Mouse (Mus musculus) cerebellum, adult 9-10 months (tissue): ENCODE results near the gene Efna3.

Experiments used
- DNase-seq: peaks from one replicate; pipeline ENCODE4 v3.0.0; 2022

Efna3 gene

GRCm38 (mm10) chr3:89337721-89338578 lies 15.2 kb upstream of the Efna3 start, which contains the start of gene Efna4:
Gene Efna4 (minus strand): TSS chr3:89338028.
- no peak for DNase-seq

GRCm38 (mm10) chr3:89337062-89337720 lies 14.4 kb upstream of the Efna3 start:
- no peak for DNase-seq

- DNase-seq: no peak
Measured at GRCm38 (mm10) chr3:89336529-89336928, 13.8 kb upstream of the Efna3 start.

- DNase-seq: no peak
Measured at GRCm38 (mm10) chr3:89333053-89333452, 10.3 kb upstream of the Efna3 start.

GRCm38 (mm10) chr3:89332476-89332875 lies 9.7 kb upstream of the Efna3 start:
- no peak for DNase-seq

GRCm38 (mm10) chr3:89332013-89332412 lies 9.2 kb upstream of the Efna3 start:
- no peak for DNase-seq

GRCm38 (mm10) chr3:89331561-89331960 lies 8.8 kb upstream of the Efna3 start:
- no peak for DNase-seq

GRCm38 (mm10) chr3:89330948-89331347 lies 8.2 kb upstream of the Efna3 start:
- DNase-seq: no peak

- DNase-seq: no peak
Measured at GRCm38 (mm10) chr3:89330346-89330745, 7.6 kb upstream of the Efna3 start.

GRCm38 (mm10) chr3:89328623-89329022 lies 5.9 kb upstream of the Efna3 start:
- no peak for DNase-seq

GRCm38 (mm10) chr3:89327371-89327870 lies 4.7 kb upstream of the Efna3 start:
- no peak for DNase-seq

- DNase-seq: no peak
Measured at GRCm38 (mm10) chr3:89325882-89326281, 3.1 kb upstream of the Efna3 start.

GRCm38 (mm10) chr3:89322131-89322500 lies 649 bp downstream of the Efna3 start:
- DNase-seq: no peak

- DNase-seq: no peak
Measured at GRCm38 (mm10) chr3:89321183-89322130, 1.3 kb downstream of the Efna3 start.

- DNase-seq: no peak
Measured at GRCm38 (mm10) chr3:89320581-89321182, 2.1 kb downstream of the Efna3 start.

- no peak for DNase-seq
Measured at GRCm38 (mm10) chr3:89319591-89320350, 3.0 kb downstream of the Efna3 start.

- DNase-seq: no peak
Measured at GRCm38 (mm10) chr3:89318971-89319590, 3.7 kb downstream of the Efna3 start.

- no peak for DNase-seq
Measured at GRCm38 (mm10) chr3:89318316-89318715, 4.4 kb downstream of the Efna3 start.

GRCm38 (mm10) chr3:89317246-89317645 lies 5.5 kb downstream of the Efna3 start:
- DNase-seq: no peak

- peak; percentile 91 for DNase-seq
Measured at GRCm38 (mm10) chr3:89316833-89317232, 5.9 kb downstream of the Efna3 start.
